Mouse (Mus musculus): Measurements from ENCODE around the gene Cd209e.
"Not testable (repeated sequence)": the region's sequence is repeated elsewhere in the genome, so short reads cannot be mapped to it uniquely, and the experiment has no call there.

The Cd209e gene

DNA sequence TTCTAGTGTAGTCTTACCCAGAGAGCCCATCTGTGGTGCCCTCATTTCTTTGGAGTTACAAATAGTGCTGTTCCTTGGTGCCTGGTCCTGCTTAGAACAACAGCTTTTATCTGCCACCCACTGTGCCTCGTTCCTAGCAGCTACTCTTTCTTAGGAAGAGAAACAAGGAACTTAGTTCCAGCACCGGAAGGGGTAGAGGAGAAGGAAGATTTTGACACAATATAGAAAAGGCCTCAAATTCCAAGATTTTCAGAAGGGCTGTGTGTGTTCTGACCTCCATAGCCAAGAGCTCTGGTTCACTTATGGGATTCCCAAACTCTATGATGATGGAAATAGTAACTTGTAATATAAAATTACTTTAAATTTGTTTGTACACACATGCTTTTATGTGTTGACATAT is at the start of gene Cd209e:
Cd209e (minus strand) TSS at position 101 of the 400 bp plus-strand sequence.
- no peak for DNase-seq

DNA sequence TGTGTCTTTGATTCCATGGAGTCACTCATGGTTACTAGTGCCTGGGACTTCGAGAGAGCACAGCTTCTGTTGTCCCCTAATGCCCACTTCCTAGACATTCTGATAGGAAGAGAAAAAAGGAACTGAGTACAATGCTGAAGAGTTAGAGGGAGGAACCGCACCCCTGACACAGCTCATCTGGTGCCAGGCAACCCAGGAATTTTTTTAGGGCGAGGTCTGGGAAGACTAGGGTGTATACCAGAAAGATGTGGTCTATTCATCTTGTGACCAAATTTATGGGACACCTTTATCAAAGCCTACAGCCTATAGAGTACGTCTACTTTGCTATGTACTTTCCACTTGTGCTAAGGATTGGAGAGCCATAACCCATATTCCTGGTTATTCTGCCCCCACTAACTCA is 24.3 kb upstream of the Cd209e start, which contains the start of gene Cd209d:
Cd209d (minus strand) TSS at position 101 of the 400 bp plus-strand sequence.
- DNase-seq = no peak

DNA sequence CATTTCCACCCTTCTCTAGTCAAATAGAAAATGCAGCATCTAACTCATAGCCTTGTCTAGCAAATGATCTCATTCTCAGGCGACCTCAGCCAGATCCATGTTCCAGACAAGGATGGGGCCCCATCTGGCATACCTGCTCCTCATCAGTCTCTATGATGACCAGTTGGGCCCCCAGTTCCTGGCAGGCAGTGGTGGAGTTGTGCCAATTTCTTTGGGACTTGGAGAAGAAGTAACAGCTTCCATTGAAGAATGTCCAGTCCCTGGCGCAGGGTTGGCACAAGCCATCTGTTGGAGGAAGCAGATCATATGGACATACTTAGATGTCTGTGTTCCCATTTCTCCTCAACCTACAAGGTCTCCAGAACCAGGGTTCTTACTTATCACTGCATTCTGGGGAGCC is 22.0 kb upstream of the Cd209e start:
- DNase-seq = no peak

DNA sequence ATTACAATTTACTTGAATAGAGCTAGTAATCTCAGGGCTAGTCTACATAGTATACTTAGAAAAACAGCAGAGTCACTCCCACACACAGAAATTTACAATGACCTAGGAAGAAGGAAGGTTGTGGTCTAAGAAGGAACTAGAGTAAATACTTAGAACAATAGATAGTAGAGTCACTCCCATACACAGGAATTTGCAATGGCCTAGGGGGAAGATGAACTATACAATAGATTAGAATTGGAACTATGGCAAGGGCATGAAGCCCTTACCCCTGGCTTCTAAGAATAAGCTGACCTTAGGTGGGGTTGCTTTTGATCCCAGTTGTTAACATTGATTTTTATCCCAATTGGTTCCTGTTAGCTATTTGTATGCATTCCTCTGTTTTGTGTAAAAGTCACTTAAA is 8.6 kb upstream of the Cd209e start:
- not testable (repeated sequence) for DNase-seq

DNA sequence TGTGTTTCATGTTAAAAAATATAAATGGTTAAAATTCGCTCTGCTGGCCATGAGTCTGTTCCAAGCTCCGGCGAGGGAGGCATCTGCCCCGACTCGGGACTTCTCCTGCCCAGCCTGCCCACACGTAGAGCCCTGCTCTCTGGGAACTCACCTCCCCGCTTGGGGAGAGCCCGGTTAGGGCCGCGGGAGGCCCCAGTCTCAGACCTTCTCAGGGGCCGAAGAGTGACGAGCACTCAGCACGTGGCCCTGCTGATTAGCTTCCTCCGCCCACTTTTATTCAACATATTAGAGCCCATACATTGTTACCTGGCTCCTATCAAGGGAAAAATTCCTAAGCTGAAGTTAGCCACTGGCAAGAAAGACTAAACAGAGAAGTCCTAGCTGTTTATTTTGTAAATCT is 51.0 kb downstream of the Cd209e start:
- peak; percentile 4 for DNase-seq
